Mouse (Mus musculus) testis, adult 2 months (tissue): ENCODE data around the gene Tecta.

Experiments used
- CTCF ChIP-seq: fragments of 200-500 bp; IDR thresholded peaks from 2 replicates; pipeline ENCODE4 v1.5.1; 2012; ENCODE audit warnings: low read depth, mild to moderate bottlenecking, inconsistent platforms, low read length, moderate library complexity; ENCODE audit not compliant: control insufficient read depth, insufficient read depth, insufficient replicate concordance
- POLR2A ChIP-seq: fragments of 200-500 bp; IDR thresholded peaks from 2 replicates; pipeline ENCODE4 v1.6.1; 2012; ENCODE audit warnings: low read depth, mild to moderate bottlenecking, inconsistent platforms, low read length, moderate library complexity; ENCODE audit not compliant: control insufficient read depth

DNA sequence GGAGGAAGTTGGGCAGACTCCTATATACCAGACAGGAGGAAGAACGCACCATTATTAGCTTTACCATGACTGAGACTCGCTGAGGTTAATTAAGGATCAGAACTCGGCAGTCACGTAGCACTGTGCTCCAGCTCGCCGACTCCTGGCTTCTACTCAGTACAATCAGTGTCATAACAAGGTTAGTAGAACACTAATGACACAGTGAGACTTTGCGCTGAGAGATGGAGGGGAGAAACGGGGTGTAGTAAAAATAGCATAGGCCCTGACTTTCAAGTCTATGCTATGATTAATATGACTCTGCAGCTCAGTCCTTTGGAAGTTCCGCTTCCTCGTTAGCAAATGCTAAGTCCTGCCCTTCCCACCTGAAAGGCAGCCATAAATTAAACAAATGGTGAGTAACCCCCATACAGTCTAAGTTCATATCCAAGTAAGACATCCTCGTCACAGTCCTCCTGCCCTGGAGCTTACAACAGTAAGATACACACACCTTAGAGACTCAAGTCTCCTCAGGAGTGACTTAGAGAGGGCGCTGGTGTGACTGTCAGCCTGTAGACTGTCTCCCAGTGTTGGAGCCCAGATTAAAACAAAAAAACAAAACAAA is 17.7 kb upstream of the Tecta start:
- TF ChIP-seq CTCF (no peak), POLR2A (no peak)
